Mouse (Mus musculus) testis, postnatal 10 days (tissue): ENCODE results near the gene A26c2.

Experiments
- DNase-seq: peaks from one replicate; pipeline ENCODE4 v3.0.0; 2021; ENCODE audit warnings: low spot score

A26c2 gene

DNA sequence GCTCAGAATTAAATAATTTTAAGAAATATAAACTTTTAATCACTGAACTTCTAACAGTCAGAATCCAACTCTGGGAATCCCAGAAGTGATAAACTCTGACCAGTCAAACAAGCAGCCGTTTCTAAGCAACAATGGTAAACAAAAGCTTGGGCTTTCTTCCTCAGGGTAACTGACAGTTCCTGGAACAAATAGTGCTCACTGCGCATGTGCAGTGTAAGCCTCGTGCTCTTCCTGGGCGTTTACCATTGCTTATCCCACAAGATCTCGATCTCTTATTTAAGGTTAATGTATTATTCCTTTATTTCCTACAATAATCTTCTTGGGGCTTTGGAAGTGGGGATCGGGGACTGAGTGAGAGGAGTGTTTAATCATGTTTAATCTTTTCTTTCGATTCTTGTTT is at the start of gene A26c2:
A26c2 (minus strand) TSS at position 101 of the 400 bp plus-strand sequence.
- DNase-seq = no peak

- no peak for DNase-seq
These were observed 28.0 kb upstream of the A26c2 start for GRCm38 (mm10) chr7:62851471-62851870.
